In the genomic region with DNA sequence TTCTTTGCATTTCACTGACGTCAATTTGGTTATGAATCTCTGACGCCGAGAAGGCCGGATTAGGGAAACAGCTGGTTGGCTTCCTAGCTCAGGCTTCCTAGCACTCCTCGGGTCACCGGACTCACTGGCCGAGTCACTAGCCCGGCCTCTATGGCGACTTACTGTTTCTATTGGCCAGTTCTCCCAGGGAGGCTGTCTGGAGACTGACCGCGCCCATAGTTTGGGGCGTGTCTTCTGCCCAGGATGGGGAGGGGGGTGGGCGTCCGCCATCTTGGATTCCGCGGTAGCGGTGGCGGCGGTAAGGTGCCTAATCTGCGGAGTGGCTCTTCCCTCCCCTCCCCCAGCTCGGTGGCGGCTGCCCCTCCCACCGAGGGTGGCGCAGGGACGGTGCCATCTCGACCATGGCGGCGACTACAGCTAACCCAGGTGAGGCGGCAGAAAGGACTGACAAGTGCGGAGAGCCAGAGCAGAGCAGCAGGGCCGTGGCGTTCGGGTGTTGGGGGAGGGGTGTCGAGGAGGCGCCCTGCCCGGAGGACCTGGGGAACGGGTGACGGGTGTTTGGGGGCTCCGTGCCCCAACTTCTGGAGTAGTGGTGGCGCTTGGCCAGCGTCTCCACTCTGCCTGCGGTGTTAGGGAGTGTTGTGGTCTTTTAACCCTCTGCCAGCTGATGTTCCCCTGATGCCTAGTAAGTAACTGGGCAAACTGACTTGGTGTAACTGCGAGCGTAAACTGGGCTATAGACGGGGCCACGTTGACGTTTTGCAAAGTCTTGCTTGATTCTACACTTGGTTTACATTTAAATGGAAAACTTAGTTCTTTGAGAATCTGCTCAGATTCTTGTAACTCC, we compare ENCODE assay signal across 8 mouse cellular contexts. TPM values are rescaled to one million over a fixed set of nuclear protein-coding genes. Genes with fewer than 3 reads are reported as not detected.
DNase-seq lines count a peak whose midpoint lies in the region; ATAC-seq and TF ChIP-seq lines count a peak whose summit lies in the region.

A gene (plus strand): TSS at position 253 of the 847 bp plus-strand sequence.

- H3K27me3 ChIP-seq in ES-Bruce4 (ENCODE audit: control insufficient read depth, insufficient read depth, low read length, poor library complexity, severe bottlenecking) = no peaks in the 10 kb centered on the region
- H3K27me3 ChIP-seq in forebrain, embryonic 13.5 days = no peaks in the 10 kb centered on the region
- H3K27me3 ChIP-seq in liver, postnatal 0 days (ENCODE audit: insufficient read depth, low read length) = no peaks in the 10 kb centered on the region
- no peaks in the 10 kb centered on the region for H3K27me3 ChIP-seq in neural tube, embryonic 14.5 days (ENCODE audit: control insufficient read depth, insufficient read depth, low read length)

- peak; percentile 37 for TF ChIP-seq POLR2A in ES-Bruce4 (IDR thresholded peaks at IDR 0.05; ENCODE audit: insufficient read depth, low read length)

- no peaks in the 10 kb centered on the region for H3K4me1 ChIP-seq in ES-Bruce4 (ENCODE audit: control insufficient read depth, insufficient read depth, low read length)
- peaks cover 18% of the 10 kb centered on the region for H3K4me1 ChIP-seq in forebrain, embryonic 13.5 days
- H3K4me1 ChIP-seq in liver, postnatal 0 days (ENCODE audit: insufficient read depth) = peaks cover 6% of the 10 kb centered on the region; the same call in 1 of the 2 replicates
- H3K4me1 ChIP-seq in neural tube, embryonic 14.5 days (ENCODE audit: control insufficient read depth, insufficient read depth, low read length) = peaks cover 9% of the 10 kb centered on the region; the same call in 1 of the 2 replicates

- WGBS in forebrain, embryonic 13.5 days = under 1% methylated on average over 47 of the region's 47 CpGs
- under 1% methylated on average over 47 of the region's 47 CpGs for WGBS in large intestine, adult 2 months
- WGBS in liver, postnatal 0 days (ENCODE audit: insufficient replicate concordance) = under 1% methylated on average over 47 of the region's 47 CpGs
- under 1% methylated on average over 44 of the region's 47 CpGs for WGBS in neural tube, embryonic 14.5 days

- peaks cover 13% of the 10 kb centered on the region for H3K36me3 ChIP-seq in ES-Bruce4 (ENCODE audit: control insufficient read depth, insufficient read depth, low read length, poor library complexity, severe bottlenecking)
- peaks cover 17% of the 10 kb centered on the region for H3K36me3 ChIP-seq in forebrain, embryonic 13.5 days (ENCODE audit: poor library complexity, severe bottlenecking)
- H3K36me3 ChIP-seq in liver, postnatal 0 days (replicated peaks; ENCODE audit: insufficient read depth, low read length) = peaks cover 6% of the 10 kb centered on the region
- no peaks in the 10 kb centered on the region for H3K36me3 ChIP-seq in neural tube, embryonic 14.5 days (ENCODE audit: control insufficient read depth, insufficient read depth, low read length)

- peak within 1 kb of the TSS; percentile 92 for H3K4me3 ChIP-seq in ES-Bruce4 (ENCODE audit: low read depth, low read length)
- peak within 1 kb of the TSS; percentile 91 for H3K4me3 ChIP-seq in forebrain, embryonic 13.5 days
- peak within 1 kb of the TSS; percentile 83 for H3K4me3 ChIP-seq in liver, postnatal 0 days (ENCODE audit: low read depth, low read length)
- peak within 1 kb of the TSS; percentile 90 for H3K4me3 ChIP-seq in neural tube, embryonic 14.5 days (ENCODE audit: low read depth, low read length)

- DNase-seq in heart, postnatal 10 days = peak; percentile 94 to 96
- peak; percentile 96 for DNase-seq in large intestine, adult 2 months (ENCODE audit: low read depth, low spot score)
- DNase-seq in liver, postnatal 0 days = peak; percentile 97
- peak; percentile 91 for DNase-seq in testis, postnatal 10 days (ENCODE audit: low spot score)

- H3K9ac ChIP-seq in ES-Bruce4 (ENCODE audit: low read depth, poor library complexity, severe bottlenecking) = peak within 1 kb of the TSS; percentile 74
- peak within 1 kb of the TSS; percentile 83 for H3K9ac ChIP-seq in forebrain, embryonic 13.5 days
- H3K9ac ChIP-seq in liver, postnatal 0 days (replicated peaks) = peak within 1 kb of the TSS; percentile 78
- peak within 1 kb of the TSS; percentile 86 for H3K9ac ChIP-seq in neural tube, embryonic 14.5 days (replicated peaks; ENCODE audit: low read depth, low read length)

- H3K4me2 ChIP-seq in forebrain, embryonic 13.5 days = peak within 1 kb of the TSS; percentile 77
- H3K4me2 ChIP-seq in liver, postnatal 0 days (ENCODE audit: low read depth, low read length) = peak within 1 kb of the TSS; percentile 77
- peak within 1 kb of the TSS; percentile 87 for H3K4me2 ChIP-seq in neural tube, embryonic 14.5 days (ENCODE audit: low read depth, low read length)

- peaks cover 6% of the 10 kb centered on the region; the same call in 1 of the 2 replicates for H3K9me3 ChIP-seq in ES-Bruce4 (replicated peaks; ENCODE audit: control insufficient read depth, insufficient read depth, low read length, poor library complexity, severe bottlenecking)
- H3K9me3 ChIP-seq in forebrain, embryonic 13.5 days (replicated peaks) = no peaks in the 10 kb centered on the region
- no peaks in the 10 kb centered on the region for H3K9me3 ChIP-seq in liver, postnatal 0 days (ENCODE audit: low read length)
- H3K9me3 ChIP-seq in neural tube, embryonic 14.5 days (ENCODE audit: control insufficient read depth, low read length) = no peaks in the 10 kb centered on the region

- 0 out of 2 replicates have a peak, but pooled peaks have one; percentile 14 for TF ChIP-seq EP300 in ES-Bruce4 (IDR thresholded peaks at IDR 0.05; ENCODE audit: insufficient read depth, low read depth, low read length)
- peak; percentile 46; the same call in 1 of the 2 replicates for TF ChIP-seq EP300 in liver, postnatal 0 days (IDR thresholded peaks at IDR 0.05; ENCODE audit: low read depth)

- ATAC-seq in cerebellum, adult (ENCODE audit: insufficient number of reproducible peaks, low FRiP score, low TSS enrichment) = peak; percentile 100
- peak; percentile 99 for ATAC-seq in forebrain, embryonic 13.5 days
- peak; percentile 99 for ATAC-seq in liver, postnatal 0 days
- peak; percentile 99 for ATAC-seq in neural tube, embryonic 14.5 days (ENCODE audit: low read depth)

- intact Hi-C loops in heart, postnatal 10 days (cut with DNase I) = loop anchor here (5.0 kb wide), 1 partner anchor 77 kb away; a partner anchor contains a TSS

- TF ChIP-seq CTCF in ES-Bruce4 (IDR thresholded peaks at IDR 0.05; ENCODE audit: low read depth, low read length) = no peak
- peak; percentile 23; the same call in 1 of the 2 replicates for TF ChIP-seq CTCF in liver, postnatal 0 days (IDR thresholded peaks at IDR 0.05; ENCODE audit: low read depth)

- peak within 1 kb of the TSS; percentile 54 for H3K27ac ChIP-seq in ES-Bruce4 (ENCODE audit: insufficient read depth, low read length)
- peak within 1 kb of the TSS; percentile 78 for H3K27ac ChIP-seq in forebrain, embryonic 13.5 days
- peak within 1 kb of the TSS; percentile 93 for H3K27ac ChIP-seq in liver, postnatal 0 days (ENCODE audit: low read depth)
- peak within 1 kb of the TSS; percentile 81 for H3K27ac ChIP-seq in neural tube, embryonic 14.5 days (ENCODE audit: low read depth, low read length)

RNA-seq across cellular contexts. Expression of the gene that starts here (rescaled TPM):
- polyA plus RNA-seq in ES-Bruce4 (2011; ENCODE audit: insufficient read depth, insufficient read length, low read depth, missing spikeins) = 70.9 and 75.5 TPM in 2 replicates
- polyA plus RNA-seq in forebrain, embryonic 13.5 days (2015; fragmentation: Nextera tagmentation; extraction: Ambion mirVana) = 24.8 and 28.1 TPM in 2 replicates
- total RNA-seq in heart, postnatal 10 days (2021) = 10 to 100 TPM; 53.0 to 56.1 TPM
- polyA plus RNA-seq in large intestine, adult 2 months (2012; rRNA removed) = 15.8 and 23.9 TPM in 2 replicates
- polyA plus RNA-seq in liver, postnatal 0 days (2015; fragmentation: Nextera tagmentation; extraction: Ambion mirVana) = 7.9 and 9.4 TPM in 2 replicates
- polyA plus RNA-seq in neural tube, embryonic 14.5 days (2014; fragmentation: Nextera tagmentation; extraction: Ambion mirVana) = 12.5 and 18.6 TPM in 2 replicates

Comparison
In these comparisons a context has a peak if more than half of its experiments do, and no peak if none do; other contexts are left out.
1. Peak in every context shown above with its lines: DNase-seq, ATAC-seq, H3K4me3 ChIP-seq and H3K27ac ChIP-seq.